Mouse (Mus musculus): ENCODE measurements around the gene Mfsd2b.

GRCm38 (mm10) chr12:4889251-4889650 is 15.1 kb upstream of the Mfsd2b start:
- TF ChIP-seq GATA1 (IDR thresholded peaks at IDR 0.05; ENCODE audit: borderline replicate concordance, low read length) (no peak), FLI1 (IDR thresholded peaks at IDR 0.05; ENCODE audit: low read length) (no peak)
